Mouse (Mus musculus) heart, embryonic 12.5 days (tissue): Measurements from ENCODE around the gene Dnajc10. TPM values are rescaled to one million over a fixed set of nuclear protein-coding genes. Genes with fewer than 3 reads are reported as not detected.

Experiments used
- ATAC-seq: fragments of 200-750 bp; cut with Nextera tagmentation; 2 replicates; pipeline ENCODE4 v1.8.0; 2017; ENCODE audit warnings: moderate TSS enrichment, moderate library complexity; ENCODE audit not compliant: insufficient number of reproducible peaks, low FRiP score
- H3K27ac ChIP-seq: fragments of 300-500 bp; sonication (generic); 2 replicates; pipeline ENCODE4 v1.5.1; 2016; ENCODE audit warnings: mild to moderate bottlenecking, moderate library complexity; ENCODE audit not compliant: poor library complexity, severe bottlenecking
- H3K27me3 ChIP-seq: fragments of 300-500 bp; sonication (generic); replicated peaks from 2 replicates; pipeline ENCODE4 v1.6.1; 2016; ENCODE audit warnings: mild to moderate bottlenecking, moderate library complexity
- H3K36me3 ChIP-seq: fragments of 300-500 bp; sonication (generic); 2 replicates; pipeline ENCODE4 v1.6.1; 2016; ENCODE audit warnings: mild to moderate bottlenecking, moderate library complexity
- H3K4me1 ChIP-seq: fragments of 300-500 bp; sonication (generic); replicated peaks from 2 replicates; pipeline ENCODE4 v1.6.1; 2016; ENCODE audit warnings: mild to moderate bottlenecking
- H3K4me2 ChIP-seq: fragments of 300-500 bp; sonication (generic); 2 replicates; pipeline ENCODE4 v1.6.1; 2016; ENCODE audit warnings: mild to moderate bottlenecking, moderate library complexity
- H3K4me3 ChIP-seq: fragments of 300-500 bp; sonication (generic); 2 replicates; pipeline ENCODE4 v1.5.1; 2016; ENCODE audit warnings: mild to moderate bottlenecking
- H3K9ac ChIP-seq: fragments of 300-500 bp; sonication (generic); 2 replicates; pipeline ENCODE4 v1.6.1; 2016; ENCODE audit warnings: mild to moderate bottlenecking, moderate library complexity
- H3K9me3 ChIP-seq: fragments of 300-500 bp; sonication (generic); replicated peaks from 2 replicates; pipeline ENCODE4 v1.6.1; 2016; ENCODE audit warnings: mild to moderate bottlenecking, moderate library complexity
- WGBS: fragments of 180-500 bp; shearing (Covaris S2); methylation state at CpG from one replicate; pipeline ENCODE4 v1.1.7; 2016; 5-methylcytosine and 5-hydroxymethylcytosine counted together
- polyA plus RNA-seq: library from polyadenylated mRNA; unstranded; fragments of >200 nt; fragmentation: Nextera tagmentation; extraction: Ambion mirVana; gene quantifications from 2 replicates; pipeline ENCODE4 v1.2.1, GENCODE M21; 2016

The Dnajc10 gene
- polyA plus RNA-seq, 1 experiment from 2014 or later, result 70.5 TPM

DNA sequence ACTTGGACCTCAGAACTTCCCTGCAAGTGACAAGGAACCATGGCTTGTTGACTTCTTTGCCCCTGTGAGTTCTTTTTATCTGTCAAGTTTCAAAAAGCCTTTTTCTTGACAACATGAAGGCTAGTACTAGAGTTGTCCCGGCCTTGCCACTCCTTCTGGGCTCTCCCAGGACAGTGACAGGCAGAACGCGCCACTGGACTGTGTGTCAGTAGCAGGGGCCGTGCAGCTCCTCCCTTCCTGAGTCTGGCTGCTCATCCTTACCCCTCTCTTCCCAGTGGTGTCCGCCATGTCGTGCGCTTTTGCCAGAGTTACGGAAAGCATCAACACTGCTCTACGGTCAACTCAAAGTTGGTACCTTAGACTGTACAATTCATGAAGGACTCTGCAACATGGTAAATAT, 25.3 kb downstream of the Dnajc10 start:
- H3K9ac ChIP-seq, result no peak overlapping the region
- ATAC-seq, result no peak
- H3K27ac ChIP-seq, result no peak overlapping the region
- no peaks in the 10 kb centered on the region for H3K27me3 ChIP-seq
- no peak overlapping the region for H3K4me2 ChIP-seq
- WGBS, result 93% methylated on average over 9 of the region's 9 CpGs
- no peak overlapping the region for H3K4me3 ChIP-seq
- H3K4me1 ChIP-seq, result no peaks in the 10 kb centered on the region
- peaks cover 73% of the 10 kb centered on the region for H3K36me3 ChIP-seq
- H3K9me3 ChIP-seq, result no peaks in the 10 kb centered on the region

- H3K9me3 ChIP-seq, result no peaks in the 10 kb centered on the region
- 83% methylated on average over 4 of the region's 4 CpGs for WGBS
- no peaks in the 10 kb centered on the region for H3K27me3 ChIP-seq
- H3K27ac ChIP-seq, result no peak overlapping the region
- H3K9ac ChIP-seq, result no peak overlapping the region
- no peak for ATAC-seq
- 0 out of 2 replicates have a peak, but pooled peaks cover 3% of the 10 kb centered on the region for H3K4me1 ChIP-seq
- H3K4me3 ChIP-seq, result no peak overlapping the region
- H3K4me2 ChIP-seq, result no peak overlapping the region
- peaks cover 39% of the 10 kb centered on the region for H3K36me3 ChIP-seq
These were observed 39.3 kb downstream of the Dnajc10 start for GRCm38 (mm10) chr2:80354531-80354930.

DNA sequence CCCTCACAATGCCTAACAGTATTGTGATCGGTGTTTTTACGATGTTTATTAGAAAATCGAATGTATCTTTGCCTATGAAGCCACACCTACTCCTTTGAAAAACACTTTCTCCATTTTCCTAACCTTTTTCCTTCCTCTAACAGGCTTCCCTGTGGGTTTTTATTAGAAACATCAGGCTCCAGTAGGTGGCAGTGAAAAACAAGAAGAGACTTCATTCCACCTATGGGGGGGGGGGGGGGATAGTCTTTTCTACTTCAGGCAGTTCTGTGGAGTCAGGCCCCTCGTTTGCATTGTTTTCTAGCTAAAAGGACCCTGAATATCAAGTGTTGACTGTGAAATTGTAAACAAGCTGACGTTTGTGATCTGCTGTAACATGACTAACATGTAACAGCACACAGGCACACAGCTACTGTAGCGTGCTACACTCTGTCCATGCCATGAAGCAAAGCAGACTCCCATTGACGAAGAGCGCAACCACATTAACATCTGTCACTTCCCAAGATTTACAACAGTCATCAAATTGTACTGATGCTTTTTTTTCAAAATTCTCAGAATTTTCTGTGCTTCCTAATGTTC, 41.5 kb downstream of the Dnajc10 start:
- ATAC-seq, result no peak
- Histone ChIP-seq H3K4me2 (no peak overlapping the region), H3K36me3 (peaks cover 24% of the 10 kb centered on the region), H3K27ac (no peak overlapping the region), H3K9ac (no peak overlapping the region), H3K4me1 (0 out of 2 replicates have a peak, but pooled peaks cover 3% of the 10 kb centered on the region), H3K9me3 (no peaks in the 10 kb centered on the region), H3K27me3 (no peaks in the 10 kb centered on the region), H3K4me3 (no peak overlapping the region)
- WGBS, result 49% methylated on average over 8 of the region's 8 CpGs

DNA sequence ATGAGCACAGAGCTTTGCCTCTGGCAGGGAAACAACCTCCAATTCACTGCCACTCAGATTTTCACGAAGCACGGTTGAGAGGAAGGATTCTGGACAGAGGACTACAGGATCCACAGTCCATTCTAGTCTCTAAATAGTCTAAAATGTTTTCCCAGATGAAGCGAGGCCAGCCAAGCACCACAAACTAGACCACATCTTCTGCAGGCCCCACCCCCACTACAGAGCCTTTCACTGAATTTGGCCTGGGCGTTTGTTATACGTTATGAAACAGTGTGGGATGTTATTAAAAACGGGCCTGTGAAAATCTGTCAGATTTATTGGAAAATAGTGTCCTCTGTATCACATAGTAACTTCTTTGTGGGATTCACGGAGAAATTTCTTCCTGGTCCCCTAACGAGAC, 56.2 kb downstream of the Dnajc10 start:
- Histone ChIP-seq H3K4me3 (no peak overlapping the region), H3K9ac (no peak overlapping the region), H3K27me3 (no peaks in the 10 kb centered on the region), H3K4me1 (no peaks in the 10 kb centered on the region), H3K4me2 (no peak overlapping the region), H3K36me3 (no peaks in the 10 kb centered on the region), H3K27ac (no peak overlapping the region), H3K9me3 (no peaks in the 10 kb centered on the region)
- WGBS, result 78% methylated on average over 8 of the region's 8 CpGs
- ATAC-seq, result no peak

GRCm38 (mm10) chr2:80374892-80375291, 59.6 kb downstream of the Dnajc10 start:
- Histone ChIP-seq H3K27me3 (no peaks in the 10 kb centered on the region), H3K27ac (no peak overlapping the region), H3K36me3 (no peaks in the 10 kb centered on the region), H3K4me1 (no peaks in the 10 kb centered on the region), H3K4me2 (no peak overlapping the region), H3K4me3 (no peak overlapping the region), H3K9me3 (peaks cover 9% of the 10 kb centered on the region), H3K9ac (no peak overlapping the region)
- ATAC-seq, result no peak

DNA sequence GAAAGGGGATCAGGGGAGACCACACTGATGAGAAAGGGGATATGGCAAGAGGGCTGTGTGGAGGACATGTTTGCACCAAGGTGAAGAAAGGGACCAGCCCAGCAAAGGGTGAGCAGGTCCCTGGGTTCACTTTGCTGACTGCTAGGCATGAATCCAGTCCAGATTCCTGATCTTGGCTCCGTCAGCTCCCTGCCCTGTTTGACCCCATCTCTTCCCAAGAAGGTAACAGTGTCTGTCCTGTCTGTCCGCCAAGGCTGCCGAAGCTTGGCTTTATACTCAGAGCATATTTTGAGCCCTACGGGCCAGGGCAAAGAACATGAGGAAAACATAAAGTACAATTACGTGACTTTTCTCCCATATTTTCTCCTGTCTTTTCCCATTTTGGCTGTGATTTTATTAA, 64.6 kb downstream of the Dnajc10 start:
- Histone ChIP-seq H3K4me3 (no peak overlapping the region), H3K4me1 (no peaks in the 10 kb centered on the region), H3K36me3 (no peaks in the 10 kb centered on the region), H3K9ac (no peak overlapping the region), H3K27me3 (no peaks in the 10 kb centered on the region), H3K9me3 (peaks cover 9% of the 10 kb centered on the region), H3K4me2 (no peak overlapping the region), H3K27ac (no peak overlapping the region)
- WGBS, result 87% methylated on average over 5 of the region's 5 CpGs
- ATAC-seq, result no peak

DNA sequence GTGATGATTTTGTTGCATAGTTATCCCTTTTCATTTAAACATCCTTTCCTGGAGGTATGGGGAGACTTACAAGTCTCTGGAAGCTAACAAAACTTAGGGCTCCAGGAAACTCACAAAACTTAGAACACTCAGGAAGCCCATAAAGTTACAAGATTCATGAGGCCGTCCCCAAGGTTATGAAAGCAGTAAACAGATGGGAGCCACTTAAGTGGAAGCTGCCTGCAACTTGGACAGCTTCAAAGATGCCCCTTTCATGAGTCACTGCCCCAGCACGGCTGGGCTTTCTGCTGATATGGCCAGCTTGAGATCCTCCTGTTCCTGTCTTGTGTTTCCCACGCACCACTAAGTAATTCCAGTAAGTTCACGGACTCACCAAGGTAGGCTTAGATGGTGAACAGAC, 69.2 kb downstream of the Dnajc10 start:
- H3K36me3 ChIP-seq, result no peaks in the 10 kb centered on the region
- 49% methylated on average over 4 of the region's 4 CpGs for WGBS
- no peak overlapping the region for H3K4me2 ChIP-seq
- no peaks in the 10 kb centered on the region for H3K27me3 ChIP-seq
- ATAC-seq, result no peak
- no peaks in the 10 kb centered on the region for H3K9me3 ChIP-seq
- no peak overlapping the region for H3K27ac ChIP-seq
- peaks cover 15% of the 10 kb centered on the region for H3K4me1 ChIP-seq
- H3K9ac ChIP-seq, result no peak overlapping the region
- no peak overlapping the region for H3K4me3 ChIP-seq

- no peaks in the 10 kb centered on the region for H3K36me3 ChIP-seq
- H3K4me3 ChIP-seq, result no peak overlapping the region
- no peak overlapping the region for H3K27ac ChIP-seq
- peaks cover 15% of the 10 kb centered on the region for H3K4me1 ChIP-seq
- H3K9ac ChIP-seq, result no peak overlapping the region
- 86% methylated on average over 2 of the region's 2 CpGs for WGBS
- no peaks in the 10 kb centered on the region for H3K27me3 ChIP-seq
- ATAC-seq, result no peak
- H3K9me3 ChIP-seq, result no peaks in the 10 kb centered on the region
- no peak overlapping the region for H3K4me2 ChIP-seq
These were observed 71.0 kb downstream of the Dnajc10 start for GRCm38 (mm10) chr2:80386255-80386654.

DNA sequence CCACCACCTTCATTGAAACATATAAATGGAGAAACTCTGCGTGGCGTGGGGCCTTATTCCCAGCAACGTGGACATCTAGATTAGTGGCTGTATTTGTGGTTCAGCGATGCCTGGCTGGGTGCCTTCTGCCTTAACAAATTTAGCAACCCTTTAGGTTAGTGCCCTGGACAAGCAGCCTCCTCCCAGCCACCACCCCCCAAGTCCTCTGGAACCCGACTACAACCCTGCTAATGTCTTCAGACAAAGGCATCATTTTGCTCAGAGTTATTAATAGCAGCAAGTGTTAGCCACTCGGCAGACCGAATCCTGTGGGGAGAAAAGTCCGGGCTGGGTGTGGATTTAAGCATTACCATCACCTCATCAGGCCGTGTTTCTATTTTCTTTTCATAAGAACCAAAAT, 72.4 kb downstream of the Dnajc10 start:
- no peak overlapping the region for H3K4me3 ChIP-seq
- H3K27me3 ChIP-seq, result no peaks in the 10 kb centered on the region
- peaks cover 15% of the 10 kb centered on the region for H3K4me1 ChIP-seq
- no peaks in the 10 kb centered on the region for H3K36me3 ChIP-seq
- peak; percentile 61; the same call in 1 of the 2 replicates for ATAC-seq
- peak overlapping the region; percentile 67 for H3K27ac ChIP-seq
- H3K4me2 ChIP-seq, result peak overlapping the region; percentile 27; the same call in 1 of the 2 replicates
- 27% methylated on average over 9 of the region's 9 CpGs for WGBS
- no peaks in the 10 kb centered on the region for H3K9me3 ChIP-seq
- H3K9ac ChIP-seq, result no peak overlapping the region

GRCm38 (mm10) chr2:80388341-80388740, 73.1 kb downstream of the Dnajc10 start:
- no peak for ATAC-seq
- Histone ChIP-seq H3K27ac (no peak overlapping the region), H3K9ac (no peak overlapping the region), H3K4me1 (peaks cover 15% of the 10 kb centered on the region), H3K27me3 (no peaks in the 10 kb centered on the region), H3K4me3 (no peak overlapping the region), H3K36me3 (no peaks in the 10 kb centered on the region), H3K9me3 (no peaks in the 10 kb centered on the region), H3K4me2 (no peak overlapping the region)
- 59% methylated on average over 3 of the region's 3 CpGs for WGBS

GRCm38 (mm10) chr2:80396057-80396456, 80.8 kb downstream of the Dnajc10 start:
- no peak overlapping the region for H3K4me2 ChIP-seq
- ATAC-seq, result no peak
- no peaks in the 10 kb centered on the region for H3K9me3 ChIP-seq
- no peak overlapping the region for H3K4me3 ChIP-seq
- no peaks in the 10 kb centered on the region for H3K4me1 ChIP-seq
- H3K9ac ChIP-seq, result no peak overlapping the region
- H3K36me3 ChIP-seq, result no peaks in the 10 kb centered on the region
- WGBS, result 45% methylated on average over 7 of the region's 7 CpGs
- H3K27me3 ChIP-seq, result no peaks in the 10 kb centered on the region
- no peak overlapping the region for H3K27ac ChIP-seq

DNA sequence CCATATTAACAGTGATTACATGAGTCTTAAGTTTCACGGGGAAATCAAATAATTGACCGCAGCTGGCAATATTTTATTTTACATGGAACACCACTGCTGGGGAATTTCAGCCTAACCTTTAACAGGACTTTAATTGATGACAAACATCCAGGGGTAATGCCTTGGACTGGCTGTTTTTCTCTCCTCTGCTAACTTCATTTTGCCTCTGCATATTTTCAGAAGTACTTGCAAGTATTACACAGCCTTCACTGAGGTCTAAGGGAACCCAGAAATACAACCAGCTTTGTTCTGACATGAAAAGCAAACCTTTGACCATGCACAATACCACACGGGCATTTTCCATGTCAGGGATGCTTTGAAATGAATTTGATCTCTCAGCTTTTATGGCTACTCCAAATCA, 81.6 kb downstream of the Dnajc10 start:
- WGBS, result 75% methylated on average over 3 of the region's 3 CpGs
- H3K27ac ChIP-seq, result no peak overlapping the region
- H3K4me3 ChIP-seq, result no peak overlapping the region
- H3K9ac ChIP-seq, result no peak overlapping the region
- no peaks in the 10 kb centered on the region for H3K36me3 ChIP-seq
- no peak overlapping the region for H3K4me2 ChIP-seq
- 0 out of 2 replicates have a peak, but pooled peaks cover 3% of the 10 kb centered on the region for H3K4me1 ChIP-seq
- ATAC-seq, result no peak
- H3K27me3 ChIP-seq, result no peaks in the 10 kb centered on the region
- H3K9me3 ChIP-seq, result no peaks in the 10 kb centered on the region
